Mouse (Mus musculus) stomach, embryonic 14.5 days (tissue): ENCODE data around the gene Tmem119. TPM values are rescaled to one million over a fixed set of nuclear protein-coding genes. Genes with fewer than 3 reads are reported as not detected.
"Not testable (repeated sequence)": the region's sequence is repeated elsewhere in the genome, so short reads cannot be mapped to it uniquely, and the experiment has no call there.

Source experiments
- ATAC-seq: fragments of 200-750 bp; cut with Nextera tagmentation; 2 replicates; pipeline ENCODE4 v1.8.0; 2017; ENCODE audit warnings: low read depth, moderate TSS enrichment; ENCODE audit not compliant: insufficient number of reproducible peaks, insufficient read depth, low FRiP score
- H3K27ac ChIP-seq: fragments of 300-500 bp; sonication (generic); 2 replicates; pipeline ENCODE4 v1.5.1; 2014; ENCODE audit warnings: mild to moderate bottlenecking, low read length, moderate library complexity, mixed read lengths
- H3K27me3 ChIP-seq: fragments of 300-500 bp; sonication (generic); 2 replicates; pipeline ENCODE4 v1.6.1; 2014; ENCODE audit warnings: low read length, control low read depth, mixed read lengths; ENCODE audit not compliant: control insufficient read depth, insufficient read depth
- H3K36me3 ChIP-seq: fragments of 300-500 bp; sonication (generic); 2 replicates; pipeline ENCODE4 v1.6.1; 2014; ENCODE audit warnings: mild to moderate bottlenecking, control low read depth, low read length, moderate library complexity, mixed read lengths; ENCODE audit not compliant: control insufficient read depth, insufficient read depth
- H3K4me1 ChIP-seq: fragments of 300-500 bp; sonication (generic); 2 replicates; pipeline ENCODE4 v1.6.1; 2014; ENCODE audit warnings: low read length, control low read depth, mixed read lengths; ENCODE audit not compliant: control insufficient read depth, insufficient read depth
- H3K4me2 ChIP-seq: fragments of 300-500 bp; sonication (generic); replicated peaks from 2 replicates; pipeline ENCODE4 v1.6.1; 2014; ENCODE audit warnings: low read depth, low read length, control low read depth
- H3K4me3 ChIP-seq: fragments of 300-500 bp; sonication (generic); 2 replicates; pipeline ENCODE4 v1.5.1; 2014; ENCODE audit warnings: low read depth, low read length, control low read depth
- H3K9ac ChIP-seq: fragments of 300-500 bp; sonication (generic); replicated peaks from 2 replicates; pipeline ENCODE4 v1.6.1; 2014; ENCODE audit warnings: low read depth, mild to moderate bottlenecking, control low read depth, low read length, moderate library complexity, mixed read lengths
- H3K9me3 ChIP-seq: fragments of 300-500 bp; sonication (generic); 2 replicates; pipeline ENCODE4 v1.6.1; 2016; ENCODE audit warnings: low read depth, low read length, control low read depth; ENCODE audit not compliant: control insufficient read depth
- WGBS: fragments of 180-500 bp; shearing (Covaris S2); extraction: QIAGEN DNeasy Blood & Tissue Kit; methylation state at CpG from one replicate; pipeline ENCODE4 v1.1.7; 2014; 5-methylcytosine and 5-hydroxymethylcytosine counted together
- polyA plus RNA-seq: library from polyadenylated mRNA; unstranded; fragments of >200 nt; fragmentation: Nextera tagmentation; extraction: Ambion mirVana; gene quantifications from 2 replicates; pipeline ENCODE4 v1.2.1, GENCODE M21; 2014

Tmem119 gene
- polyA plus RNA-seq, 1 experiment from 2014 or later: 49.0 TPM

- H3K4me3 ChIP-seq: no peak overlapping the region
- no peak for ATAC-seq
- peaks cover 8% of the 10 kb centered on the region; the same call in 1 of the 2 replicates for H3K9me3 ChIP-seq
- no peaks in the 10 kb centered on the region for H3K27me3 ChIP-seq
- no peaks in the 10 kb centered on the region for H3K36me3 ChIP-seq
- H3K4me1 ChIP-seq: no peaks in the 10 kb centered on the region
- 47% methylated on average over 11 of the region's 11 CpGs for WGBS
- H3K27ac ChIP-seq: no peak overlapping the region
- H3K4me2 ChIP-seq: no peak overlapping the region
- H3K9ac ChIP-seq: no peak overlapping the region
Observed at GRCm38 (mm10) chr5:113815041-113815389, 14.7 kb upstream of the Tmem119 start.

GRCm38 (mm10) chr5:113814111-113815040, 14.1 kb upstream of the Tmem119 start:
- ATAC-seq: no peak
- H3K27ac ChIP-seq: no peak overlapping the region
- H3K36me3 ChIP-seq: no peaks in the 10 kb centered on the region
- 0 out of 2 replicates have a peak overlapping the region, but pooled peaks have one; percentile 14 for H3K9ac ChIP-seq
- H3K27me3 ChIP-seq: no peaks in the 10 kb centered on the region
- no peak overlapping the region for H3K4me2 ChIP-seq
- H3K9me3 ChIP-seq: peaks cover 8% of the 10 kb centered on the region; the same call in 1 of the 2 replicates
- H3K4me3 ChIP-seq: no peak overlapping the region
- no peaks in the 10 kb centered on the region for H3K4me1 ChIP-seq
- WGBS: 32% methylated on average over 27 of the region's 27 CpGs

GRCm38 (mm10) chr5:113813608-113814007, 13.3 kb upstream of the Tmem119 start:
- Histone ChIP-seq H3K27ac (no peak overlapping the region), H3K4me3 (no peak overlapping the region), H3K9ac (no peak overlapping the region), H3K27me3 (no peaks in the 10 kb centered on the region), H3K36me3 (no peaks in the 10 kb centered on the region), H3K4me1 (no peaks in the 10 kb centered on the region), H3K9me3 (peaks cover 8% of the 10 kb centered on the region; the same call in 1 of the 2 replicates), H3K4me2 (no peak overlapping the region)
- no peak for ATAC-seq
- WGBS: 21% methylated on average over 9 of the region's 9 CpGs

- ATAC-seq: no peak
- 91% methylated on average over 2 of the region's 2 CpGs for WGBS
- no peaks in the 10 kb centered on the region for H3K36me3 ChIP-seq
- H3K9me3 ChIP-seq: peaks cover 8% of the 10 kb centered on the region; the same call in 1 of the 2 replicates
- no peaks in the 10 kb centered on the region for H3K27me3 ChIP-seq
- H3K4me1 ChIP-seq: peaks cover 2% of the 10 kb centered on the region
- H3K9ac ChIP-seq: no peak overlapping the region
- H3K4me2 ChIP-seq: no peak overlapping the region
- H3K27ac ChIP-seq: no peak overlapping the region
- H3K4me3 ChIP-seq: no peak overlapping the region
Observed at GRCm38 (mm10) chr5:113812638-113813037, 12.3 kb upstream of the Tmem119 start.

GRCm38 (mm10) chr5:113811824-113812420, 11.6 kb upstream of the Tmem119 start:
- ATAC-seq, H3K9me3 ChIP-seq, H3K9ac ChIP-seq, H3K36me3 ChIP-seq, H3K4me1 ChIP-seq, H3K27ac ChIP-seq, H3K4me3 ChIP-seq, H3K27me3 ChIP-seq, H3K4me2 ChIP-seq: not testable (repeated sequence)
- WGBS: 18% methylated on average over 11 of the region's 12 CpGs

- Histone ChIP-seq H3K27ac (no peak overlapping the region), H3K4me1 (peaks cover 4% of the 10 kb centered on the region), H3K9ac (no peak overlapping the region), H3K27me3 (no peaks in the 10 kb centered on the region), H3K36me3 (no peaks in the 10 kb centered on the region), H3K9me3 (peaks cover 8% of the 10 kb centered on the region; the same call in 1 of the 2 replicates), H3K4me2 (no peak overlapping the region), H3K4me3 (no peak overlapping the region)
- ATAC-seq: no peak
- 84% methylated on average over 4 of the region's 4 CpGs for WGBS
Observed at GRCm38 (mm10) chr5:113810111-113810510, 9.8 kb upstream of the Tmem119 start.

GRCm38 (mm10) chr5:113808177-113808576, 7.9 kb upstream of the Tmem119 start:
- H3K4me3 ChIP-seq: no peak overlapping the region
- peaks cover 8% of the 10 kb centered on the region; the same call in 1 of the 2 replicates for H3K9me3 ChIP-seq
- H3K36me3 ChIP-seq: no peaks in the 10 kb centered on the region
- WGBS: 43% methylated on average over 2 of the region's 2 CpGs
- no peaks in the 10 kb centered on the region for H3K27me3 ChIP-seq
- no peak overlapping the region for H3K9ac ChIP-seq
- no peak overlapping the region for H3K4me2 ChIP-seq
- peaks cover 4% of the 10 kb centered on the region for H3K4me1 ChIP-seq
- ATAC-seq: peak; percentile 14; the same call in 1 of the 2 replicates
- no peak overlapping the region; the same call in 1 of the 2 replicates for H3K27ac ChIP-seq

GRCm38 (mm10) chr5:113807712-113808111, 7.4 kb upstream of the Tmem119 start:
- Histone ChIP-seq H3K36me3 (no peaks in the 10 kb centered on the region), H3K27ac (no peak overlapping the region; the same call in 1 of the 2 replicates), H3K27me3 (no peaks in the 10 kb centered on the region), H3K4me1 (peaks cover 4% of the 10 kb centered on the region), H3K4me3 (no peak overlapping the region), H3K9me3 (peaks cover 8% of the 10 kb centered on the region; the same call in 1 of the 2 replicates), H3K4me2 (no peak overlapping the region), H3K9ac (no peak overlapping the region)
- ATAC-seq: no peak; the same call in 1 of the 2 replicates
- WGBS: 60% methylated on average over 9 of the region's 9 CpGs
